Mouse (Mus musculus) granulocyte monocyte progenitor cell, adult 5-6 weeks (primary cell): ENCODE data around the gene Pkhd1. TPM values are rescaled to one million over a fixed set of nuclear protein-coding genes. Genes with fewer than 3 reads are reported as not detected.
"Not testable (repeated sequence)": the region's sequence is repeated elsewhere in the genome, so short reads cannot be mapped to it uniquely, and the experiment has no call there.

ENCODE experiments used
- ATAC-seq: replicated peaks from 2 replicates; pipeline ENCODE4 v1.8.0; 2016; ENCODE audit warnings: mild to moderate bottlenecking, moderate TSS enrichment, inconsistent platforms; ENCODE audit not compliant: poor library complexity, severe bottlenecking
- total RNA-seq, 2 experiments: library from RNA; stranded (forward) in 1 of 2; stranded (reverse) in 1 of 2; fragments of 200-712, 200-1000 nt in 1 of 2; fragments of >200 nt in 1 of 2; fragmentation: Nextera tagmentation in 1 of 2; gene quantifications; 2 replicates each; pipeline ENCODE4 v1.2.3; 2014 to 2017

Pkhd1 gene
- total RNA-seq, 2 experiments from 2014 or later = not detected

- ATAC-seq = no peak
These were observed 311.7 kb downstream of the Pkhd1 start for GRCm38 (mm10) chr1:20306116-20306515.

DNA sequence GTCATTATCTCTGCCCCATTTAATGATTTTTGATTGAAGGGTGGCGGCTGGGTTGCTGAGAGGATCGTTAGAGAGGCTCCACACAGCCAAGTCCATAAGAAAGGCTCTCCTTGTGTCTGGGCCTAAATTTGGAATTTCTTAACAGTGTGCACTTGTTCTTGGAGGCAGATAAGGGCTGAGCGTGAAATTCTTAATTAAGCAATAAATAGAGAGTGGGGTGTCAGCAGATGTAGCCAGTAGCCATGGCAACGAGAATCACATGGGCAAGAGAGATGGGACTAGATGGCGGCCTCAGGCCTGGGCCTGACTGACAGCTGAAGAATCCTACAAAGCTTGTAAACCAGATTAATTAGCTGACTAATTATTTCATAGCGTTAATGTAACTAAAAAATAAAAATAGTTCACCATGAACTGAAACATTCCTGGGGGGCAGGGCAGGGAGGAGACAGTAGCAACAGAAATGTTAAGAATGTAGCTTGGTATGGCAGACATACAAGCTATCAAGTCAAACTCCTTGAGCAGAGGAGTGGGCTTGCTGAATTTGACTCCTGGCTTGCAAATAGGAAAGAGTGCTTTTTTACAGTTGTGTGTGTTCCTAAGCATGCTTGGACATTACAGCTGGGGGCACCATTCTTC is 314.8 kb downstream of the Pkhd1 start:
- no peak for ATAC-seq

DNA sequence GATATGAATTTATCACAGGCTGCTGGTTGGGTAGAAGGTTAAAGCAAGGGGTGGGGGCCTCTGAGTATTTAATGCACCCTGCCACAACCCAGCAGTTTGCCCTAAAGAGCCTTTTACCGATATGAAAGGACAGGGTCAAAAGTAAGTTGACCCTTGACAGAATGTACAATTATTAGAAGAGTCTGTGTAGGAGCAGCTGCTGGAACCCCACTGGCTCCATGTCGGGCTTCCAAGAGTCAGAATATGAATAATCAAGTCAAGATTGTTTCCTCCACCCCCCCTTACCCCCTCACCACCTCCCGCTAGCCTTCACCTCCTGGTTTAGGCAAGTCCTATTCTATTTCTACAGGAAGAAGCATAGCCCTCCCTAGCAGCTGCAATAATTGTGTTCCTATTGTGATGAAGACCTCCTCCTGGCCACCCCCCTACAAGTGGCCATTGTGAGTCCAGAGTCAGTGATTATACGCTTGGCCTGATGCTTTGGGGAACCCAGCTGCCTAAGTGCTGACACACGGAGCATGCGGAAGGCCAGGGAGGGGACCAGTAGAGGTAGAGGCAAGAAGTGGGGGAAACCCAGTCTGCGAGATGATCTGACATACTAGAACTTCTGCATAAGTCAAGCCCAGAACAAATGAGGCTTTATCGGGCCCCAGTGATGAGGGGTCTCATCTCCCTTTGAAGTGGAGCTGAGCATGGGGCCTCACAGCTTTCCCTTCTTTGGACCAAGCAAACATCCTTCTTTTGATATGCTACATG is 315.5 kb downstream of the Pkhd1 start:
- ATAC-seq = no peak

- ATAC-seq = no peak
These were observed 316.2 kb downstream of the Pkhd1 start for GRCm38 (mm10) chr1:20301631-20302030.

- ATAC-seq = no peak
These were observed 329.2 kb downstream of the Pkhd1 start for GRCm38 (mm10) chr1:20288696-20289095.

DNA sequence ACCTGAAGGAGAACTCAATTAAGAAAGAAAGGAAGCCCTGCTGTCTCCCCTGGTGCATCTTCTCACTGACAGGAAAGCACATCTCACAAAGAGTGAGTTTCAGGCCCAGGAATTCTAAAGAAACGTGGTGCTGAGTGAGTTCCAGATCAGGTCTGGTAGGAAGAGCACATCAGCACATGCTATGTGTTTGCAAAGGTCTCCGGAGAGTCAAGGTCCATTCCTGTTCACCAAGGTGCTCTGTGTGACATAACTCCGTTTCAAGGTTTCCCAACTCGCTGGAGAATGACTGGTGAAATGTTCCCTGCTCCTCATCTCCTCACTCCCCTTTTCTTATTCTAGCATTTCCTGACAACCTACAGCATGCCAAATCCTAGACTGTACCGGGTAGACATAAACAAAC is 357.5 kb downstream of the Pkhd1 start:
- ATAC-seq = no peak

DNA sequence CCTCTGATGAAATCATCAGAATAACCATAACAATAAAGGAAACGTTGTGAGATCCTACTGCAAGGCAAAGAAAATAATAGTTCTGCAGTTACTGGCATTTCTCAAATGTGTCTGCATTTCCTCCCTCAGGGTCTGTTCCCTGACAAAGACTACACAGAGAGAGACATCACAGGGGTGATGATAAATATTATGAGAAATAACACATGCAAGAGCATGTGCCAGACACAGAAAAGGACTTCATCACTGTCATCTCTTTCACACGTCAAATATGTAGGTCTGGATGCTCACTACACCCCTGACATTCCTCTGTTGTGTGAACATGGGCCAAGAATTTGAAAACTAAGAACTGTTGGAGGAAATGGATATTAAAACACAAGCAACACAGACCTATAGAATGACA is 369.7 kb downstream of the Pkhd1 start:
- ATAC-seq = no peak

DNA sequence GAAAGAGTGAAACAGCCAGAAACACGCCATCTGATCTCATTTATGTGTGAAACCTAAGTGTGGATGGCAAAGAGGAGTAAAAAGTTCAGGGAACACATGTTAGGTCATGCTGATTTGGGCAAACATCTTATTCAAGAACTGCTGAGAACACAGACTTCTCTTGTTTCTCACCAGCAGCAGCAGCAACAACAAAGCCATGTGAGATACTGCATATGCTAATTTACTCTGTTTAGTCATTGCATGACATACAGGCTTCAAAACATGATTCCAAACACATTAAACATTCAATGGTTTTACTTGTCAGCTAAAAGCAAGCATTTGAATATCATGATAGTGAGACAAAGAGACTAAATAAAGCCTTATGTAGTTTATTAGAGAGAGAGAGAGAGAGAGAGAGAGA is 401.2 kb downstream of the Pkhd1 start:
- no peak for ATAC-seq

GRCm38 (mm10) chr1:20190444-20190843 is 427.4 kb downstream of the Pkhd1 start:
- ATAC-seq = no peak

- no peak for ATAC-seq
These were observed 437.7 kb downstream of the Pkhd1 start for GRCm38 (mm10) chr1:20180157-20180556.

DNA sequence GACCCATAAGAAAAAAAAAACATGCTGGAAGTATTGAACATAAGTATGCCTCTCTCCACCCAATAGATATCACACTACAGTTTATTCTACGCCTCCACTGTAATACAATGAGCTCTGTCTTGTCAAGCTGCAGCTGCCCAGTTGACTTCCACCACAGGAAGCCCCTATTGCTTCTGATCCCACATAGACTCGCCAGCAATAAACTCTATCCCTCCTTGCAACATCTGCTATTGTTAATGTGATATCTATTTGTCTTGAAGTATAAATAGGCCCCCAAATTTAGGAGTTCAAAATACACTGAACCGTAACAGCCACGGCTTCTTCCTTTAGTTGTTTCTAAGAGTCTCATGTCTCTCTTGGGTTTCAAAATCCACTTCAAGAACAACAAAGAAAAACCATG is 446.7 kb downstream of the Pkhd1 start:
- ATAC-seq = no peak

DNA sequence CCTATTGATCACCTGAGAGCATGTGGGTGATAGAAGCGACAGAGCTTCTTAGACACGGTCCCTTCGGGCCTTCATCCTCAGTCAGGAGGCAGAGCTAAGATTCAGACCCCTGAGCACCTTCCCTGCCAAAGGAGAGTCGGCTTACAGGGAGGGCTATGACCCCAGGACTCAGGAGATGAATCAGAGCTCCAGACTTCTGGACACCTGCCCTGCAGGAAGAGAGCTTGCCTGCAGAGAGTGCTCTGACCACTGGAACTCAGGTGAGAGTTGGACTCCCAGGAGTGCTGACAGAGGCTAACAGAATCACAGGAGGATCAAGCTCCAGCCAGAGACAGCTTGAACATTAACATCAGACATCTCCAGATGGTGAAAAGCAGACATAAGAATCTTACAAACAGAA is 467.2 kb downstream of the Pkhd1 start:
- not testable (repeated sequence) for ATAC-seq

DNA sequence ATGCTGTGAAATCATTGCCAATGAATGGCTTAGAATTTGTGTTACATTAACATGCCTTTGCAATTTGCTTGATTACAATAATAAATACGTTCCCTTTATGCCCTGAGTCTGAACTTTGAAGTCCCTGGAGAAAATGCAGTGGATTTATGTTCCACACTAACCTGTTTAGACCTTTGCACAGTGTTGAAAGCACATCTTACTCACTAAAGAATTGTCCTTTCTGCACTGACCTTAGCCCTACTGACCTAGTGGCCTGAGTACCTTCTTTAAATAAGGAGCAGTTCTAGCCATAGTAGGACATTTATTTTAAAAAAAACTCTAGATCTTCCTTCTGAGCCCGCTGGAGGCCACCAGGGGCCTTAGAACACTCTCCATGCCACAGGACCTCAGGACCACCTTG is 467.8 kb downstream of the Pkhd1 start:
- ATAC-seq = no peak

- ATAC-seq = no peak
These were observed 481.7 kb downstream of the Pkhd1 start for GRCm38 (mm10) chr1:20136205-20136604.

DNA sequence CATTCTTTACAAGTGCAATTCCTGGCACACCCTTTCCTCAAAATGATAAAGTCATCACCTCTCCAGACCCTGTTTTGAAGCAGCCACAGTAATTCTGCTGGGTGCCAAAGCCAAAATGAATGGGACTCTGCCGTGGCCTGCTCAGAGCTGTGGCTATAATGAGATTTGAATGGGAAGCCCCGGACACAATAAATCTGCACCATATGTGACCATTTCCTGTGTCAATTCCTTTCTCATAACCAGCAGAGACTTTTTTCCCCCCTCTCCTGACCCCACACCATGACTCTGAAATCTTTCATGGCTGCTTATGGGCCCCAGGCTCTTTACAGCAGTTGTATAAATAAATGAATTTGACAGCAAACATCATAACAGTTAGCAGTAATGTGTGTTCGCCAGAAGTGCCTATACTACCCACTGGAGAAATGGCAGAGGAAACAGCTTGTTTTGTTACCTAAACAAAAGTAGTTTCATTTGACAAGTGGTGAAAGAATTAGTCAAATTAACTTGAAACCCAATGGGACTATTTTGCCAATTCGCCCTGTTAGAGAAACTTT is 482.7 kb downstream of the Pkhd1 start:
- ATAC-seq = no peak

GRCm38 (mm10) chr1:20133636-20134035 is 484.2 kb downstream of the Pkhd1 start:
- no peak for ATAC-seq

- ATAC-seq = no peak
These were observed 485.9 kb downstream of the Pkhd1 start for GRCm38 (mm10) chr1:20131786-20132596.

DNA sequence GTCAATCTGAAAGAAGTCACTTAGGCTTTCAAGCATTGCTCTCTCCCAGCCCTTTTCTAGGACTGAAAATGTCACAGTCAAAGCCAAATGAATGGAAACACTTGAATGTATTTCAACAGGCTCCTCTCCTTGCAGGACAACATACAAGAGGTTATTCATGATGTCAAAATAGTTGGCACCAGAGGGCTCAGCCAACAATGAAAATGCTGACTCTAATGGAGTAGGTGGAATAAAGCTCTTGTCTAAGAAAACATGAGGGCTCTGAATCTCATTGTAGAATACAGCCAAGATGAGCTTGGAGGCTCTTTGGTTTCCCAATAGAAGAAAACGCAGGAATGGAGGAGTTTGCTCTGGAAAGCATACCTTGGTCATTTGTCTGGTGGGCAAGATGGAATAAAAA is 500.5 kb downstream of the Pkhd1 start:
- ATAC-seq = no peak

DNA sequence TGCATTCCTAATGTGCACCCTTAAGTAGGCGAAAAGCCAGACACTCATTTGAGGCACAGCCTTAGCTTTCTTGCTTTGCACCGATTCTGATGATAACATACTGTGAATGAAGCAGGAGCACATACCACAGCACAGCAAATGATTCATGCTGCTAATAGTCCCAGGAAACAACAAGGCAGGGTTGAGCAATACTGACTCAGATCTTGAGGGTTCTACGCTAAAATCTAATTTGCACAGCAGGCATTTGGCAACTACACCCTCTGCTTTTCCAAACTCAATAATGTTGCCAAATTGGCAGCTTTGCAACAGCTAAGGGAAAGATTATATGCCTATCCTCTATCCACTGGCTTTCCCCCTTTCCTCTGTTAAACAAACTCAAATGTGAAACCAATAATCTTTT is 548.1 kb downstream of the Pkhd1 start:
- ATAC-seq = no peak

GRCm38 (mm10) chr1:20058245-20058644 is 559.6 kb downstream of the Pkhd1 start:
- ATAC-seq = no peak

DNA sequence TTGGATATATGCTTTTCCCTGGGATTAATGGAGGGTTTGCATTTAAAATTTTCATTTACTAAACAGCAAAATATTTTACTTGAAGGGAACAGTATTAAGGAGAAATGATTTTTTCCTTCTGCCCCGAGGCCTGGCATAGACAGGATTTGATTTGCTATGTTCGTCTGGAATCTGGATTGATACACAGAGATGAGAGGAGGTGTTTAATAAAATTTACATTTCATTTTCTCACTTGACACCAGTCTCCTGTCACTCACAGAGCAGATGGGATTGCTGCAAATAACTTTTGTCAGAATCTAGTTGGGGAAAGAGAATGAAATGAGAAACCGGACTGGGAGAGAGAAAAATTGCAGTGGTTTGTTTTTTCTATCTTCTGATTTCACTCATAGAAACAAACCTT is 578.5 kb downstream of the Pkhd1 start:
- ATAC-seq = no peak
